In genomic region chr3:37906806-37907251, GRCm38 (mm10) we compare ENCODE assay signal across 8 mouse cellular contexts.
DNase-seq lines count a peak whose midpoint lies in the region; ATAC-seq lines count a peak whose summit lies in the region.

No protein-coding gene starts in this region.

- DNase-seq in adrenal gland, postnatal 14 days, result peak; percentile 24
- DNase-seq in embryo, embryonic 11 days, result peak; percentile 75
- peak; percentile 20 for DNase-seq in thymus, postnatal 25 days
- DNase-seq in layer of hippocampus, adult 11-12 months (ENCODE audit: low spot score), result no peak
- DNase-seq in layer of hippocampus, adult 18-20 months (ENCODE audit: low spot score in 2 of 2), result no peak
- no peak for DNase-seq in cerebellum, adult 11-12 months

- no peaks in the 10 kb centered on the region for H3K9me3 ChIP-seq in limb, embryonic 15.5 days

- no peak overlapping the region for H3K4me2 ChIP-seq in limb, embryonic 15.5 days

- no peaks in the 10 kb centered on the region for H3K36me3 ChIP-seq in limb, embryonic 15.5 days

- H3K27ac ChIP-seq in limb, embryonic 15.5 days, result peak overlapping the region; percentile 63; the same call in 1 of the 2 replicates

- H3K4me1 ChIP-seq in limb, embryonic 15.5 days, result peaks cover 13% of the 10 kb centered on the region

- H3K4me3 ChIP-seq in limb, embryonic 15.5 days, result no peak overlapping the region

- 10% methylated on average over 5 of the region's 5 CpGs for WGBS in limb, embryonic 15.5 days

- H3K9ac ChIP-seq in limb, embryonic 15.5 days, result no peak overlapping the region

- no peaks in the 10 kb centered on the region for H3K27me3 ChIP-seq in limb, embryonic 15.5 days

- peak; percentile 23 to 42; a peak in 2 of 4 replicates for ATAC-seq in hematopoietic stem cell, adult 5-6 weeks (replicated peaks in 1 of 2; ENCODE audit: insufficient read depth in 1 of 2, low FRiP score in 2 of 2, low TSS enrichment in 1 of 2, low read depth in 1 of 2, poor library complexity in 2 of 2, severe bottlenecking in 2 of 2)
- no peak for ATAC-seq in limb, embryonic 15.5 days (ENCODE audit: insufficient number of reproducible peaks, low FRiP score, low TSS enrichment, low read depth)

Comparison
In these comparisons a context has a peak if more than half of its experiments do, and no peak if none do; other contexts are left out.
1. DNase-seq: peak in adrenal gland, postnatal 14 days (single experiment), embryo, embryonic 11 days (single experiment) and thymus, postnatal 25 days (single experiment); none in layer of hippocampus, adult 11-12 months (single experiment), layer of hippocampus, adult 18-20 months (0 of 2) and cerebellum, adult 11-12 months (single experiment).